In genomic region chr15:102016096-102016495, GRCm38 (mm10) we compare ENCODE assay signal across 13 mouse cellular contexts. TPM values are rescaled to one million over a fixed set of nuclear protein-coding genes. Genes with fewer than 3 reads are reported as not detected.
DNase-seq lines count a peak whose midpoint lies in the region; ATAC-seq and TF ChIP-seq lines count a peak whose summit lies in the region.
"Had no signal": no experiment of that assay in that cellular context is flagged by ENCODE, and none has a peak within 500 bp of the region (broad histone marks: within the 10 kb centered on the region; RNA-seq: fewer than 3 reads in every experiment).

No protein-coding gene starts in this region.

- H3K4me1 ChIP-seq in heart, embryonic 16.5 days (ENCODE audit: control insufficient read depth, insufficient read depth, low read length) = peaks cover 11% of the 10 kb centered on the region
- H3K4me1 ChIP-seq in intestine, embryonic 14.5 days (replicated peaks; ENCODE audit: control insufficient read depth, insufficient read depth, low read length) = peaks cover 15% of the 10 kb centered on the region
- no peaks in the 10 kb centered on the region for H3K4me1 ChIP-seq in stomach, postnatal 0 days (replicated peaks; ENCODE audit: control insufficient read depth, insufficient read depth)

- no peak overlapping the region for H3K9ac ChIP-seq in heart, embryonic 16.5 days (ENCODE audit: low read length)
- no peak overlapping the region for H3K9ac ChIP-seq in intestine, embryonic 14.5 days (ENCODE audit: low read length)
- H3K9ac ChIP-seq in stomach, postnatal 0 days (ENCODE audit: low read length) = peak overlapping the region; percentile 41; the same call in 1 of the 2 replicates
- H3K9ac ChIP-seq: hindbrain, embryonic 15.5 days had no signal

- no peak overlapping the region for H3K4me2 ChIP-seq in heart, embryonic 16.5 days (ENCODE audit: low read depth, low read length)
- H3K4me2 ChIP-seq in intestine, embryonic 14.5 days (ENCODE audit: low read length) = 0 out of 2 replicates have a peak overlapping the region, but pooled peaks have one; percentile 6
- peak overlapping the region; percentile 6; the same call in 1 of the 2 replicates for H3K4me2 ChIP-seq in stomach, postnatal 0 days (replicated peaks; ENCODE audit: low read depth)
- H3K4me2 ChIP-seq: hindbrain, embryonic 15.5 days; midbrain, embryonic 11.5 days had no signal

- no peaks in the 10 kb centered on the region for H3K27me3 ChIP-seq in heart, embryonic 16.5 days (ENCODE audit: control insufficient read depth, insufficient read depth, low read length)
- no peaks in the 10 kb centered on the region for H3K27me3 ChIP-seq in intestine, embryonic 14.5 days (replicated peaks; ENCODE audit: control insufficient read depth, insufficient read depth, low read length)
- no peaks in the 10 kb centered on the region for H3K27me3 ChIP-seq in stomach, postnatal 0 days (ENCODE audit: control insufficient read depth, insufficient read depth, low read length)
- H3K27me3 ChIP-seq: hindbrain, embryonic 15.5 days had no signal

- WGBS in heart, embryonic 16.5 days = 14% methylated on average over 3 of the region's 3 CpGs
- 15% methylated on average over 3 of the region's 3 CpGs for WGBS in intestine, embryonic 14.5 days
- 17% methylated on average over 3 of the region's 3 CpGs for WGBS in stomach, postnatal 0 days

- peak; percentile 30; the same call in 1 of the 2 replicates for ATAC-seq in heart, embryonic 16.5 days (replicated peaks; ENCODE audit: extremely low read depth, insufficient read depth, low FRiP score)
- ATAC-seq in intestine, embryonic 14.5 days (replicated peaks; ENCODE audit: low FRiP score, low TSS enrichment, low read depth) = peak; percentile 88
- peak; percentile 86 for ATAC-seq in stomach, postnatal 0 days (ENCODE audit: low FRiP score, low TSS enrichment)

- DNase-seq in heart, adult 11 months = no peak
- peak; percentile 81 for DNase-seq in urinary bladder, postnatal 14 days (ENCODE audit: low spot score)
- no peak for DNase-seq in urinary bladder, adult 2 months (ENCODE audit: low spot score)
- DNase-seq in intestine, embryonic 14.5 days (ENCODE audit: low spot score) = no peak
- peak; percentile 87 for DNase-seq in stomach, postnatal 0 days (ENCODE audit: low spot score)
- DNase-seq in T-cell, adult 2 months (ENCODE audit: low spot score) = no peak
- DNase-seq in gastrocnemius, postnatal 25 days = no peak
- DNase-seq: cerebellum, postnatal 14 days; right cerebral cortex, postnatal 25 days had no signal

- H3K9me3 ChIP-seq in heart, embryonic 16.5 days (replicated peaks; ENCODE audit: control insufficient read depth, low read length) = no peaks in the 10 kb centered on the region
- no peaks in the 10 kb centered on the region for H3K9me3 ChIP-seq in intestine, embryonic 14.5 days (ENCODE audit: control insufficient read depth, low read length)
- H3K9me3 ChIP-seq in stomach, postnatal 0 days (ENCODE audit: control insufficient read depth, low read length) = no peaks in the 10 kb centered on the region
- H3K9me3 ChIP-seq: G1E; hindbrain, embryonic 15.5 days had no signal

- H3K27ac ChIP-seq in heart, embryonic 16.5 days (ENCODE audit: low read length) = peak overlapping the region; percentile 20
- peak overlapping the region; percentile 92 for H3K27ac ChIP-seq in intestine, embryonic 14.5 days (ENCODE audit: low read depth)
- peak overlapping the region; percentile 94 for H3K27ac ChIP-seq in stomach, postnatal 0 days (replicated peaks)
- H3K27ac ChIP-seq: hindbrain, embryonic 15.5 days had no signal

- TF ChIP-seq EP300 in stomach, postnatal 0 days (optimal IDR thresholded peaks at IDR 0.05) = no peak

- no peak for TF ChIP-seq CTCF in stomach, postnatal 0 days (IDR thresholded peaks at IDR 0.05; ENCODE audit: low read depth)

- H3K36me3 ChIP-seq in heart, embryonic 16.5 days (ENCODE audit: control insufficient read depth, insufficient read depth) = no peaks in the 10 kb centered on the region
- H3K36me3 ChIP-seq in intestine, embryonic 14.5 days (ENCODE audit: control insufficient read depth, insufficient read depth, low read length) = no peaks in the 10 kb centered on the region
- H3K36me3 ChIP-seq in stomach, postnatal 0 days (ENCODE audit: control insufficient read depth, insufficient read depth, low read length) = no peaks in the 10 kb centered on the region
- H3K36me3 ChIP-seq: G1E; hindbrain, embryonic 15.5 days had no signal

- no peak overlapping the region for H3K4me3 ChIP-seq in heart, embryonic 16.5 days (ENCODE audit: low read length)
- no peak overlapping the region for H3K4me3 ChIP-seq in intestine, embryonic 14.5 days (ENCODE audit: low read depth, low read length)
- no peak overlapping the region for H3K4me3 ChIP-seq in stomach, postnatal 0 days (ENCODE audit: low read depth, low read length)
- H3K4me3 ChIP-seq: hindbrain, embryonic 15.5 days had no signal

RNA-seq across cellular contexts. Expression of gene Krt8, which starts 11.8 kb away (rescaled TPM):
- polyA plus RNA-seq in heart, embryonic 16.5 days (2015; fragmentation: Nextera tagmentation; extraction: Ambion mirVana) = 132 and 209 TPM in 2 replicates
- 382 and 417 TPM in 2 replicates for polyA plus RNA-seq in urinary bladder, adult 2 months (2012; rRNA removed)
- 381 and 486 TPM in 2 replicates for polyA plus RNA-seq in intestine, embryonic 14.5 days (2014; fragmentation: Nextera tagmentation; extraction: Ambion mirVana)
- polyA plus RNA-seq in stomach, postnatal 0 days (2015; fragmentation: Nextera tagmentation; extraction: Ambion mirVana) = 1,902 and 1,960 TPM in 2 replicates
- total RNA-seq in gastrocnemius, postnatal 25 days (2021) = under 1 TPM; 0.13 to 0.19 TPM
- total RNA-seq: G1E had no signal
- polyA plus RNA-seq: G1E had no signal

RNA-seq across cellular contexts. Expression of gene Krt18, which starts 11.9 kb away (rescaled TPM):
- polyA plus RNA-seq in heart, embryonic 16.5 days (2015; fragmentation: Nextera tagmentation; extraction: Ambion mirVana) = 127 and 215 TPM in 2 replicates
- polyA plus RNA-seq in urinary bladder, adult 2 months (2012; rRNA removed) = 642 and 655 TPM in 2 replicates
- 184 and 210 TPM in 2 replicates for polyA plus RNA-seq in intestine, embryonic 14.5 days (2014; fragmentation: Nextera tagmentation; extraction: Ambion mirVana)
- 715 and 753 TPM in 2 replicates for polyA plus RNA-seq in stomach, postnatal 0 days (2015; fragmentation: Nextera tagmentation; extraction: Ambion mirVana)
- under 1 TPM; 0.18 to 0.29 TPM for total RNA-seq in gastrocnemius, postnatal 25 days (2021)
- total RNA-seq: G1E had no signal
- polyA plus RNA-seq: G1E had no signal

RNA-seq across cellular contexts. Expression of gene Eif4b, which starts 57.5 kb away (rescaled TPM):
- 71.5 and 75.0 TPM in 2 replicates for polyA plus RNA-seq in heart, embryonic 16.5 days (2015; fragmentation: Nextera tagmentation; extraction: Ambion mirVana)
- 121 and 170 TPM in 2 replicates for polyA plus RNA-seq in urinary bladder, adult 2 months (2012; rRNA removed)
- polyA plus RNA-seq in intestine, embryonic 14.5 days (2014; fragmentation: Nextera tagmentation; extraction: Ambion mirVana) = 141 and 152 TPM in 2 replicates
- 46.5 and 48.4 TPM in 2 replicates for polyA plus RNA-seq in stomach, postnatal 0 days (2015; fragmentation: Nextera tagmentation; extraction: Ambion mirVana)
- 100 to 1,000 TPM; 141 to 145 TPM for total RNA-seq in gastrocnemius, postnatal 25 days (2021)

Comparison
In these comparisons a context has a peak if more than half of its experiments do, and no peak if none do; other contexts are left out.
1. DNase-seq: peak in urinary bladder, postnatal 14 days (single experiment) and stomach, postnatal 0 days (single experiment); none in heart, adult 11 months (single experiment), urinary bladder, adult 2 months (single experiment), intestine, embryonic 14.5 days (single experiment), T-cell, adult 2 months (single experiment) and gastrocnemius, postnatal 25 days (single experiment).
2. ATAC-seq: peak in every context shown above with its lines; median percentile 88 in intestine, embryonic 14.5 days; 86 in stomach, postnatal 0 days; 30 in heart, embryonic 16.5 days.
3. H3K27ac ChIP-seq: peak in every context shown above with its lines; median percentile 94 in stomach, postnatal 0 days; 92 in intestine, embryonic 14.5 days; 20 in heart, embryonic 16.5 days.